Mouse (Mus musculus): ENCODE measurements around the gene Wnt7b. TPM values are rescaled to one million over a fixed set of nuclear protein-coding genes. Genes with fewer than 3 reads are reported as not detected.

Wnt7b gene
- polyA plus RNA-seq, 1 experiment from 2014 or later, result 38.0 TPM

- 63% methylated on average over 5 of the region's 5 CpGs for WGBS
- ATAC-seq (ENCODE audit: low FRiP score, low TSS enrichment), result no peak
These were observed 21.1 kb upstream of the Wnt7b start for GRCm38 (mm10) chr15:85603422-85603821.

GRCm38 (mm10) chr15:85602733-85603132 lies 20.5 kb upstream of the Wnt7b start:
- no peak overlapping the region for H3K4me3 ChIP-seq (replicated peaks; ENCODE audit: low read depth, low read length)
- H3K27ac ChIP-seq (replicated peaks; ENCODE audit: low read depth, low read length), result no peak overlapping the region
- no peak overlapping the region for H3K9ac ChIP-seq (replicated peaks; ENCODE audit: low read length)
- H3K4me2 ChIP-seq (ENCODE audit: low read length), result no peak overlapping the region
- WGBS, result 78% methylated on average over 6 of the region's 6 CpGs
- no peaks in the 10 kb centered on the region for H3K36me3 ChIP-seq (ENCODE audit: control insufficient read depth, insufficient read depth, low read length)
- no peak for DNase-seq
- H3K4me1 ChIP-seq (ENCODE audit: control insufficient read depth, insufficient read depth, low read length), result 0 out of 2 replicates have a peak, but pooled peaks cover 4% of the 10 kb centered on the region
- ATAC-seq (ENCODE audit: low FRiP score, low TSS enrichment), result no peak
- H3K27me3 ChIP-seq (ENCODE audit: control insufficient read depth, insufficient read depth, low read length), result no peaks in the 10 kb centered on the region
- no peaks in the 10 kb centered on the region for H3K9me3 ChIP-seq (ENCODE audit: control insufficient read depth, low read length)

More at GRCm38 (mm10) chr15:85603422-85603821, 21.1 kb upstream of the Wnt7b start:
- H3K27me3 ChIP-seq (ENCODE audit: control insufficient read depth, insufficient read depth, low read length), result no peaks in the 10 kb centered on the region
- H3K9me3 ChIP-seq (ENCODE audit: control insufficient read depth, low read length), result no peaks in the 10 kb centered on the region
- H3K4me2 ChIP-seq (ENCODE audit: low read length), result no peak overlapping the region
- H3K4me3 ChIP-seq (replicated peaks; ENCODE audit: low read depth, low read length), result no peak overlapping the region
- no peak overlapping the region for H3K27ac ChIP-seq (replicated peaks; ENCODE audit: low read depth, low read length)
- H3K9ac ChIP-seq (replicated peaks; ENCODE audit: low read length), result no peak overlapping the region
- 0 out of 2 replicates have a peak, but pooled peaks cover 4% of the 10 kb centered on the region for H3K4me1 ChIP-seq (ENCODE audit: control insufficient read depth, insufficient read depth, low read length)
- no peaks in the 10 kb centered on the region for H3K36me3 ChIP-seq (ENCODE audit: control insufficient read depth, insufficient read depth, low read length)
- no peak for DNase-seq

- DNase-seq (no peak), ATAC-seq (ENCODE audit: low FRiP score, low TSS enrichment) (no peak)
- no peaks in the 10 kb centered on the region for H3K36me3 ChIP-seq (ENCODE audit: control insufficient read depth, insufficient read depth, low read length)
- no peak overlapping the region for H3K4me3 ChIP-seq (replicated peaks; ENCODE audit: low read depth, low read length)
- no peak overlapping the region for H3K9ac ChIP-seq (replicated peaks; ENCODE audit: low read length)
- H3K27ac ChIP-seq (replicated peaks; ENCODE audit: low read depth, low read length), result no peak overlapping the region
- no peak overlapping the region for H3K4me2 ChIP-seq (ENCODE audit: low read length)
- no peaks in the 10 kb centered on the region for H3K27me3 ChIP-seq (ENCODE audit: control insufficient read depth, insufficient read depth, low read length)
- H3K4me1 ChIP-seq (ENCODE audit: control insufficient read depth, insufficient read depth, low read length), result 0 out of 2 replicates have a peak, but pooled peaks cover 4% of the 10 kb centered on the region
- no peaks in the 10 kb centered on the region for H3K9me3 ChIP-seq (ENCODE audit: control insufficient read depth, low read length)
- 91% methylated on average over 5 of the region's 5 CpGs for WGBS
These were observed 19.7 kb upstream of the Wnt7b start for GRCm38 (mm10) chr15:85602021-85602420.

- 77% methylated on average over 4 of the region's 4 CpGs for WGBS
- Histone ChIP-seq H3K4me3 (replicated peaks; ENCODE audit: low read depth, low read length) (no peak overlapping the region), H3K9ac (replicated peaks; ENCODE audit: low read length) (no peak overlapping the region), H3K36me3 (ENCODE audit: control insufficient read depth, insufficient read depth, low read length) (no peaks in the 10 kb centered on the region), H3K4me2 (ENCODE audit: low read length) (no peak overlapping the region), H3K4me1 (ENCODE audit: control insufficient read depth, insufficient read depth, low read length) (0 out of 2 replicates have a peak, but pooled peaks cover 4% of the 10 kb centered on the region), H3K27ac (replicated peaks; ENCODE audit: low read depth, low read length) (no peak overlapping the region), H3K27me3 (ENCODE audit: control insufficient read depth, insufficient read depth, low read length) (no peaks in the 10 kb centered on the region), H3K9me3 (ENCODE audit: control insufficient read depth, low read length) (no peaks in the 10 kb centered on the region)
- no peak for ATAC-seq (ENCODE audit: low FRiP score, low TSS enrichment)
- DNase-seq, result no peak
These were observed 18.9 kb upstream of the Wnt7b start for GRCm38 (mm10) chr15:85601202-85601601.

GRCm38 (mm10) chr15:85600696-85601094 lies 18.4 kb upstream of the Wnt7b start:
- no peak overlapping the region for H3K4me2 ChIP-seq (ENCODE audit: low read length)
- ATAC-seq (ENCODE audit: low FRiP score, low TSS enrichment) (no peak), DNase-seq (no peak)
- H3K9ac ChIP-seq (replicated peaks; ENCODE audit: low read length), result no peak overlapping the region
- 0 out of 2 replicates have a peak, but pooled peaks cover 4% of the 10 kb centered on the region for H3K4me1 ChIP-seq (ENCODE audit: control insufficient read depth, insufficient read depth, low read length)
- WGBS, result 74% methylated on average over 7 of the region's 7 CpGs
- H3K36me3 ChIP-seq (ENCODE audit: control insufficient read depth, insufficient read depth, low read length), result no peaks in the 10 kb centered on the region
- H3K27ac ChIP-seq (replicated peaks; ENCODE audit: low read depth, low read length), result no peak overlapping the region
- no peaks in the 10 kb centered on the region for H3K27me3 ChIP-seq (ENCODE audit: control insufficient read depth, insufficient read depth, low read length)
- no peak overlapping the region for H3K4me3 ChIP-seq (replicated peaks; ENCODE audit: low read depth, low read length)
- H3K9me3 ChIP-seq (ENCODE audit: control insufficient read depth, low read length), result no peaks in the 10 kb centered on the region

- Histone ChIP-seq H3K9ac (replicated peaks; ENCODE audit: low read length) (no peak overlapping the region), H3K4me1 (ENCODE audit: control insufficient read depth, insufficient read depth, low read length) (0 out of 2 replicates have a peak, but pooled peaks cover 4% of the 10 kb centered on the region), H3K4me2 (ENCODE audit: low read length) (no peak overlapping the region), H3K9me3 (ENCODE audit: control insufficient read depth, low read length) (no peaks in the 10 kb centered on the region), H3K27ac (replicated peaks; ENCODE audit: low read depth, low read length) (no peak overlapping the region), H3K27me3 (ENCODE audit: control insufficient read depth, insufficient read depth, low read length) (no peaks in the 10 kb centered on the region), H3K4me3 (replicated peaks; ENCODE audit: low read depth, low read length) (no peak overlapping the region), H3K36me3 (ENCODE audit: control insufficient read depth, insufficient read depth, low read length) (no peaks in the 10 kb centered on the region)
- no peak for DNase-seq
- no peak for ATAC-seq (ENCODE audit: low FRiP score, low TSS enrichment)
- WGBS, result 27% methylated on average over 17 of the region's 18 CpGs
These were observed 17.8 kb upstream of the Wnt7b start for GRCm38 (mm10) chr15:85599887-85600695.

GRCm38 (mm10) chr15:85598984-85599886 lies 17.0 kb upstream of the Wnt7b start:
- H3K9me3 ChIP-seq (ENCODE audit: control insufficient read depth, low read length), result no peaks in the 10 kb centered on the region
- ATAC-seq (ENCODE audit: low FRiP score, low TSS enrichment) (no peak), DNase-seq (peak; percentile 82)
- 0 out of 2 replicates have a peak, but pooled peaks cover 4% of the 10 kb centered on the region for H3K4me1 ChIP-seq (ENCODE audit: control insufficient read depth, insufficient read depth, low read length)
- no peak overlapping the region for H3K9ac ChIP-seq (replicated peaks; ENCODE audit: low read length)
- 49% methylated on average over 17 of the region's 17 CpGs for WGBS
- H3K27ac ChIP-seq (replicated peaks; ENCODE audit: low read depth, low read length), result no peak overlapping the region
- no peaks in the 10 kb centered on the region for H3K27me3 ChIP-seq (ENCODE audit: control insufficient read depth, insufficient read depth, low read length)
- no peak overlapping the region for H3K4me3 ChIP-seq (replicated peaks; ENCODE audit: low read depth, low read length)
- no peak overlapping the region for H3K4me2 ChIP-seq (ENCODE audit: low read length)
- no peaks in the 10 kb centered on the region for H3K36me3 ChIP-seq (ENCODE audit: control insufficient read depth, insufficient read depth, low read length)

- no peaks in the 10 kb centered on the region for H3K36me3 ChIP-seq (ENCODE audit: control insufficient read depth, insufficient read depth, low read length)
These were observed 16.2 kb upstream of the Wnt7b start for GRCm38 (mm10) chr15:85598443-85598842.

More at GRCm38 (mm10) chr15:85598443-85598842, 16.2 kb upstream of the Wnt7b start:
- H3K9ac ChIP-seq (replicated peaks; ENCODE audit: low read length), result no peak overlapping the region
- ATAC-seq (ENCODE audit: low FRiP score, low TSS enrichment) (no peak), DNase-seq (no peak)
- no peak overlapping the region for H3K4me3 ChIP-seq (replicated peaks; ENCODE audit: low read depth, low read length)
- no peaks in the 10 kb centered on the region for H3K27me3 ChIP-seq (ENCODE audit: control insufficient read depth, insufficient read depth, low read length)
- H3K27ac ChIP-seq (replicated peaks; ENCODE audit: low read depth, low read length), result no peak overlapping the region
- H3K4me2 ChIP-seq (ENCODE audit: low read length), result no peak overlapping the region
- 72% methylated on average over 5 of the region's 5 CpGs for WGBS
- H3K4me1 ChIP-seq (ENCODE audit: control insufficient read depth, insufficient read depth, low read length), result 0 out of 2 replicates have a peak, but pooled peaks cover 4% of the 10 kb centered on the region
- no peaks in the 10 kb centered on the region for H3K9me3 ChIP-seq (ENCODE audit: control insufficient read depth, low read length)
